ENCODE assay signal across 10 mouse cellular contexts in genomic region chr7:25120061-25120834, GRCm38 (mm10). TPM values are rescaled to one million over a fixed set of nuclear protein-coding genes. Genes with fewer than 3 reads are reported as not detected.
DNase-seq lines count a peak whose midpoint lies in the region; ATAC-seq and TF ChIP-seq lines count a peak whose summit lies in the region.
"Had no signal": no experiment of that assay in that cellular context is flagged by ENCODE, and none has a peak within 500 bp of the region (broad histone marks: within the 10 kb centered on the region; RNA-seq: fewer than 3 reads in every experiment).

No protein-coding gene starts in this region.

- no peak for TF ChIP-seq POLR2A in kidney, adult 2 months (IDR thresholded peaks at IDR 0.05; ENCODE audit: low read depth, low read length)

- no peak overlapping the region for H3K4me2 ChIP-seq in kidney, embryonic 16.5 days (replicated peaks; ENCODE audit: low read depth, low read length)
- no peak overlapping the region for H3K4me2 ChIP-seq in forebrain, embryonic 15.5 days (replicated peaks)
- no peak overlapping the region for H3K4me2 ChIP-seq in intestine, embryonic 15.5 days (replicated peaks)
- H3K4me2 ChIP-seq: midbrain, embryonic 12.5 days had no signal

- TF ChIP-seq CTCF in kidney, adult 2 months (conservative IDR thresholded peaks at IDR 0.05; ENCODE audit: insufficient read depth, insufficient read length, low read depth, low read length) = no peak

- H3K4me1 ChIP-seq in kidney, adult 2 months (ENCODE audit: control insufficient read depth, insufficient read depth, low read length) = no peaks in the 10 kb centered on the region
- H3K4me1 ChIP-seq in kidney, embryonic 16.5 days (ENCODE audit: insufficient read depth, low read length) = peaks cover 3% of the 10 kb centered on the region; the same call in 1 of the 2 replicates
- no peaks in the 10 kb centered on the region for H3K4me1 ChIP-seq in forebrain, embryonic 15.5 days
- no peaks in the 10 kb centered on the region for H3K4me1 ChIP-seq in intestine, embryonic 15.5 days (replicated peaks)
- H3K4me1 ChIP-seq: midbrain, embryonic 12.5 days had no signal

- H3K9me3 ChIP-seq in kidney, embryonic 16.5 days (ENCODE audit: low read length) = no peaks in the 10 kb centered on the region
- H3K9me3 ChIP-seq in forebrain, embryonic 15.5 days = no peaks in the 10 kb centered on the region
- H3K9me3 ChIP-seq in intestine, embryonic 15.5 days = no peaks in the 10 kb centered on the region
- H3K9me3 ChIP-seq: G1E; midbrain, embryonic 12.5 days had no signal

- H3K27me3 ChIP-seq in kidney, adult 2 months (replicated peaks; ENCODE audit: control insufficient read depth, insufficient read depth, low read length) = no peaks in the 10 kb centered on the region
- H3K27me3 ChIP-seq in kidney, embryonic 16.5 days (ENCODE audit: insufficient read depth, low read length) = no peaks in the 10 kb centered on the region
- no peaks in the 10 kb centered on the region for H3K27me3 ChIP-seq in forebrain, embryonic 15.5 days
- H3K27me3 ChIP-seq in intestine, embryonic 15.5 days (replicated peaks) = peaks cover 2% of the 10 kb centered on the region; the same call in 1 of the 2 replicates

- H3K27ac ChIP-seq in kidney, adult 2 months (ENCODE audit: insufficient read depth, low read depth, low read length) = no peak overlapping the region
- H3K27ac ChIP-seq in kidney, embryonic 16.5 days (ENCODE audit: low read length) = no peak overlapping the region
- H3K27ac ChIP-seq in forebrain, embryonic 15.5 days (replicated peaks) = no peak overlapping the region
- H3K27ac ChIP-seq in intestine, embryonic 15.5 days = no peak overlapping the region
- H3K27ac ChIP-seq: midbrain, embryonic 12.5 days had no signal

- no peak for ATAC-seq in kidney, embryonic 16.5 days (ENCODE audit: low FRiP score, low TSS enrichment)
- ATAC-seq in forebrain, embryonic 15.5 days (replicated peaks) = no peak
- no peak for ATAC-seq in frontal cortex, adult (ENCODE audit: low TSS enrichment)
- no peak for ATAC-seq in intestine, embryonic 15.5 days

- H3K4me3 ChIP-seq in kidney, adult 2 months (ENCODE audit: insufficient read depth, low read depth, low read length) = no peak overlapping the region
- H3K4me3 ChIP-seq in kidney, embryonic 16.5 days (ENCODE audit: low read length) = no peak overlapping the region
- no peak overlapping the region for H3K4me3 ChIP-seq in forebrain, embryonic 15.5 days
- H3K4me3 ChIP-seq in intestine, embryonic 15.5 days (replicated peaks) = no peak overlapping the region
- H3K4me3 ChIP-seq: midbrain, embryonic 12.5 days had no signal

- 60% methylated on average over 15 of the region's 25 CpGs for WGBS in kidney, adult 2 months
- 63% methylated on average over 15 of the region's 25 CpGs for WGBS in kidney, embryonic 16.5 days
- 82% methylated on average over 16 of the region's 25 CpGs for WGBS in forebrain, embryonic 15.5 days
- WGBS in intestine, embryonic 15.5 days = 71% methylated on average over 14 of the region's 25 CpGs

- peak; percentile 35 for DNase-seq in kidney, adult 2 months
- DNase-seq in adrenal gland, postnatal 14 days = peak; percentile 58
- peak; percentile 91 for DNase-seq in induced T-regulatory cell, adult 2 months (ENCODE audit: low read depth)
- DNase-seq in skeletal muscle tissue, adult 2 months (ENCODE audit: low read depth, low spot score) = peak; percentile 27

- H3K36me3 ChIP-seq in kidney, adult 2 months (ENCODE audit: control insufficient read depth, insufficient read depth, low read length) = no peaks in the 10 kb centered on the region
- H3K36me3 ChIP-seq in kidney, embryonic 16.5 days (ENCODE audit: insufficient read depth, low read length) = no peaks in the 10 kb centered on the region
- H3K36me3 ChIP-seq in forebrain, embryonic 15.5 days = peaks cover 1% of the 10 kb centered on the region
- no peaks in the 10 kb centered on the region for H3K36me3 ChIP-seq in intestine, embryonic 15.5 days
- H3K36me3 ChIP-seq: G1E had no signal

- no peak overlapping the region for H3K9ac ChIP-seq in kidney, embryonic 16.5 days (replicated peaks; ENCODE audit: low read length)
- no peak overlapping the region for H3K9ac ChIP-seq in forebrain, embryonic 15.5 days (replicated peaks)
- H3K9ac ChIP-seq in intestine, embryonic 15.5 days = no peak overlapping the region
- H3K9ac ChIP-seq: midbrain, embryonic 12.5 days had no signal

RNA-seq across cellular contexts. Expression of gene Zfp574, which starts 47.9 kb away (rescaled TPM):
- polyA plus RNA-seq in kidney, adult 2 months (2012; rRNA removed) = 20.6 and 27.0 TPM in 2 replicates
- 37.7 and 44.1 TPM in 2 replicates for polyA plus RNA-seq in kidney, embryonic 16.5 days (2015; fragmentation: Nextera tagmentation; extraction: Ambion mirVana)
- total RNA-seq in adrenal gland, postnatal 14 days (2021) = 18.8 and 19.2 TPM in 2 replicates
- 35.8 and 40.8 TPM in 2 replicates for polyA plus RNA-seq in forebrain, embryonic 15.5 days (2015; fragmentation: Nextera tagmentation; extraction: Ambion mirVana)
- polyA plus RNA-seq in intestine, embryonic 15.5 days (2015; fragmentation: Nextera tagmentation; extraction: Ambion mirVana) = 24.7 and 25.3 TPM in 2 replicates

RNA-seq across cellular contexts. Expression of gene Grik5, which starts 48.1 kb away (rescaled TPM):
- 17.1 and 24.3 TPM in 2 replicates for polyA plus RNA-seq in kidney, adult 2 months (2012; rRNA removed)
- 5.1 and 6.3 TPM in 2 replicates for polyA plus RNA-seq in kidney, embryonic 16.5 days (2015; fragmentation: Nextera tagmentation; extraction: Ambion mirVana)
- 18.6 and 21.3 TPM in 2 replicates for total RNA-seq in adrenal gland, postnatal 14 days (2021)
- polyA plus RNA-seq in forebrain, embryonic 15.5 days (2015; fragmentation: Nextera tagmentation; extraction: Ambion mirVana) = 15.9 and 17.1 TPM in 2 replicates
- 3.3 and 3.7 TPM in 2 replicates for polyA plus RNA-seq in intestine, embryonic 15.5 days (2015; fragmentation: Nextera tagmentation; extraction: Ambion mirVana)

RNA-seq across cellular contexts. Expression of gene Pou2f2, which starts 59.3 kb away (rescaled TPM):
- 1.1 and 2.6 TPM in 2 replicates for polyA plus RNA-seq in kidney, adult 2 months (2012; rRNA removed)
- 0.40 and 0.99 TPM in 2 replicates for polyA plus RNA-seq in kidney, embryonic 16.5 days (2015; fragmentation: Nextera tagmentation; extraction: Ambion mirVana)
- total RNA-seq in adrenal gland, postnatal 14 days (2021) = 0.96 and 5.1 TPM in 2 replicates
- polyA plus RNA-seq in forebrain, embryonic 15.5 days (2015; fragmentation: Nextera tagmentation; extraction: Ambion mirVana) = 17.4 and 17.5 TPM in 2 replicates
- 1.8 TPM in 2 replicates for polyA plus RNA-seq in intestine, embryonic 15.5 days (2015; fragmentation: Nextera tagmentation; extraction: Ambion mirVana)

Comparison
In these comparisons a context has a peak if more than half of its experiments do, and no peak if none do; other contexts are left out.
1. DNase-seq: peak in every context shown above with its lines; median percentile 91 in induced T-regulatory cell, adult 2 months; 58 in adrenal gland, postnatal 14 days; 35 in kidney, adult 2 months; 27 in skeletal muscle tissue, adult 2 months.